Mouse (Mus musculus) liver, embryonic 14.5 days (tissue): ENCODE data around the gene Gria1.

Source experiments
- CTCF ChIP-seq: IDR thresholded peaks from 2 replicates; pipeline ENCODE4 v1.5.1; 2016; ENCODE audit warnings: antibody characterized with exemption, low read depth, control low read depth
- EP300 ChIP-seq: IDR thresholded peaks from 2 replicates; pipeline ENCODE4 v1.6.1; 2016; ENCODE audit warnings: antibody characterized with exemption, low read depth

DNA sequence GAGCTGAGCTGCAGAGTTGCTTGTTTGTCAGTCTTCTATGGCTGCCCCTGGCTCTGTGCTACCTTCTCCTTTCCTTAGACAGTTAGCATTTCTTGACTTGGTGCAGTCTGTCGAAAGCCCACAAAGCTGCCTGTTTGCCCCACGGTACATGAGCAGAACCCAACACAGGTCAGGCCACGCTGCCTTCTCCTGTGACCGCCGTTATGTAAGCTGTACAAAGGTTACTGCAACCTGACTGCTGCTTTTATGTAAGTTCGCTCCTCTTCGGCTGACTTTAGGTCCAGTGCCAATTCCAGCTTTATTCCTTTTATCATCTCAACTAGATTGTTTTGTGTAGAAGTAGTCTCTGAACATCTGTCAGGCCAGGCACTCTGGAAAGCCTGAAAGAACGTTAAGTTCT is 115.9 kb downstream of the Gria1 start:
- no peak for TF ChIP-seq CTCF
- no peak for TF ChIP-seq EP300
